Mouse (Mus musculus): Measurements from ENCODE around the gene Commd8. TPM values are rescaled to one million over a fixed set of nuclear protein-coding genes. Genes with fewer than 3 reads are reported as not detected.

Commd8 gene
- polyA plus RNA-seq, 2 experiments: 59.3 to 152 TPM

DNA sequence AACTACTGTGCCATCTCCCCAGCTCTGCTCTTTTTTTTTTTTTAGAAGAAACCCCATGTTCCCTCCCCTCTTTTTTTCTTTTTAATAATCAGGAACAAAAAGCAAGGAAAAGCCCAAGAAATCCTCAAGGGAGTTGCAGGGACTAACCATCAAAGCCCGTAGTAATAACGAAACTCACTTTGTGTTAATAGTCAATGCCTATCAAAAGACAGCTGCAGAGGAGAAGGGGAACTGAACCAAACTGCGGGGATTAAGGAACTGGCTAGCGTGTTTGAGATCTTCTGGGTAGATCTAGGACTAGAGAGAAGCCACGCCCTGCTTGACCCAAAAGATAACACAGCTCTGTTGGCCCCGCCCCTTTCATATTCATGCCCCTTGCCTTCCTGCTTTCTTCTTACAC is 15.9 kb upstream of the Commd8 start:
- H3K36me3 ChIP-seq (ENCODE audit: control insufficient read depth, insufficient read depth, low read length): no peaks in the 10 kb centered on the region
- no peaks in the 10 kb centered on the region for H3K4me1 ChIP-seq (ENCODE audit: control insufficient read depth, insufficient read depth, low read length)
- ATAC-seq (ENCODE audit: low FRiP score, low read depth) (no peak), DNase-seq (ENCODE audit: low spot score) (no peak)
- H3K4me2 ChIP-seq (replicated peaks; ENCODE audit: low read depth, low read length, severe bottlenecking): no peak overlapping the region
- no peak overlapping the region for H3K9ac ChIP-seq (ENCODE audit: low read depth, low read length, severe bottlenecking)
- no peaks in the 10 kb centered on the region for H3K27me3 ChIP-seq (ENCODE audit: control insufficient read depth, insufficient read depth, low read length)
- no peak overlapping the region for H3K4me3 ChIP-seq (replicated peaks; ENCODE audit: low read length)
- TF ChIP-seq POLR2A (IDR thresholded peaks at IDR 0.05; ENCODE audit: borderline replicate concordance, extremely low read depth, insufficient read depth, insufficient read length): no peak
- H3K9me3 ChIP-seq (ENCODE audit: control insufficient read depth, low read length): no peaks in the 10 kb centered on the region
- H3K27ac ChIP-seq (replicated peaks; ENCODE audit: low read depth, low read length): no peak overlapping the region
- 80% methylated on average over 6 of the region's 6 CpGs for WGBS

DNA sequence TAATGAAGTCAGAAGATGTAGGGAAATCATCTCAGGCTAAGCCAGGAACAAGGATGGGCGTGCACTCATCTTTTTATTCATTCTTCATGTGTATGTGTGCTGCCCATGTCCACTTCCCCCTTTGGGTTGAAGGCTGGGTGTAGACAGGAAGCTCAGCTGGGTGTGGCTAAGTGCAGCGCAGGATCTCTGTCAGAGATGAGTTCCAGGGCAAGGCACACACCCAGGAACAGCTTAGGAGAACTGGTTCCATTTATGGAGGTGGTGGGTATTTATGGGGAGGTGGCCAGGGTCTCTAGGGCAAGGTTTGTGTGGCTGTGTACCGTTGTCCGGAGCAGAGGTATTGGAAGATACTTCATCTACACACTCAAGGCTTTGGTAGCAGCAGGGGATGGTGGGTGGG is 14.8 kb upstream of the Commd8 start:
- H3K9ac ChIP-seq (ENCODE audit: low read depth, low read length, severe bottlenecking): no peak overlapping the region
- no peak for ATAC-seq (ENCODE audit: low FRiP score, low read depth)

DNA sequence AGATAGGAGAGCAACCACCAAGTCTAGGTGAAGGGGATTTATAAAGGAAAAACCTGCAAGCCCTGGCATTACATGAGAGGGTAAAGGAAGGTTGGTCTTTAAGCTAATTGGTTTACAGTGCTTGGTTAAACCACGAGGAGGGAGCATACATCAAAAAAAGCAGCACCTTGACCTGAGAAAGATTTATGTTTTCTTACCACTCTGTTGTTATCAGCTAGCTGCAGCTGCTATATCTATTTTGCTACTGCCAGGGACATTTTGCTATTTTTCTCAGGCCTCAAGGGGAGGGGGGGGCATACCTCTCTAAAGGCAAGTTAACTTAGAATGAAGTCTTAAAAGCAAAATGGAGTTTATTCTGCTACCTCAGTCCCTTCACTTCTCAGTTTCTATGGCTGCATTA is 13.2 kb upstream of the Commd8 start:
- no peak overlapping the region for H3K27ac ChIP-seq (replicated peaks; ENCODE audit: low read depth, low read length)
- H3K9me3 ChIP-seq (ENCODE audit: control insufficient read depth, low read length): no peaks in the 10 kb centered on the region
- no peak for TF ChIP-seq POLR2A (IDR thresholded peaks at IDR 0.05; ENCODE audit: borderline replicate concordance, extremely low read depth, insufficient read depth, insufficient read length)
- no peak overlapping the region for H3K4me3 ChIP-seq (replicated peaks; ENCODE audit: low read length)
- no peaks in the 10 kb centered on the region for H3K27me3 ChIP-seq (ENCODE audit: control insufficient read depth, insufficient read depth, low read length)
- no peaks in the 10 kb centered on the region for H3K36me3 ChIP-seq (ENCODE audit: control insufficient read depth, insufficient read depth, low read length)
- H3K9ac ChIP-seq (ENCODE audit: low read depth, low read length, severe bottlenecking): no peak overlapping the region
- no peak for ATAC-seq (ENCODE audit: low FRiP score, low read depth)
- H3K4me2 ChIP-seq (replicated peaks; ENCODE audit: low read depth, low read length, severe bottlenecking): no peak overlapping the region
- DNase-seq (ENCODE audit: low spot score): no peak
- H3K4me1 ChIP-seq (ENCODE audit: control insufficient read depth, insufficient read depth, low read length): no peaks in the 10 kb centered on the region
- 18% methylated on average over 1 of the region's 1 CpGs for WGBS

More for the DNA sequence above, 14.8 kb upstream of the Commd8 start:
- H3K4me1 ChIP-seq (ENCODE audit: control insufficient read depth, insufficient read depth, low read length): no peaks in the 10 kb centered on the region
- no peak overlapping the region for H3K27ac ChIP-seq (replicated peaks; ENCODE audit: low read depth, low read length)
- H3K27me3 ChIP-seq (ENCODE audit: control insufficient read depth, insufficient read depth, low read length): no peaks in the 10 kb centered on the region
- no peaks in the 10 kb centered on the region for H3K9me3 ChIP-seq (ENCODE audit: control insufficient read depth, low read length)
- WGBS: 85% methylated on average over 4 of the region's 4 CpGs
- no peak overlapping the region for H3K4me3 ChIP-seq (replicated peaks; ENCODE audit: low read length)
- H3K4me2 ChIP-seq (replicated peaks; ENCODE audit: low read depth, low read length, severe bottlenecking): no peak overlapping the region
- no peak for DNase-seq (ENCODE audit: low spot score)
- no peak for TF ChIP-seq POLR2A (IDR thresholded peaks at IDR 0.05; ENCODE audit: borderline replicate concordance, extremely low read depth, insufficient read depth, insufficient read length)
- H3K36me3 ChIP-seq (ENCODE audit: control insufficient read depth, insufficient read depth, low read length): no peaks in the 10 kb centered on the region

DNA sequence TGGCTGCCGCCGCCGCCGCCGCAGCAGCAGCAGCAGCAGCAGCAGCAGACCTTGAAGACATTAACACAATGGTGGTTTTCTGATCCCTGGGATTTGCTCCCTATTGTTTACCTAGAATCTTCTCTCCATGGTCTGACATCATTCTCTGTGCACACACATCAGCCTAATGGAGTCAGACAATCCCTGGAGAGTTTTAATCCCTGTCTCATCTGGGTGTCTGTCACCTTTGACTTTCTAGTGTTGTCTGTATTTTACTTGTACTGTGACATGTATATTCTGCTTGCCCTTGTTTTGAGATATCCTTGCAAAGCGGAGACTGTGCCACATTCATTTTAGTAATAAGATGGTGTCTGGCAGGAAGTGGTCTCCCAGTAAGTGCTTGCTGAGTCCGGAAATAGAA is 7.5 kb upstream of the Commd8 start:
- H3K27me3 ChIP-seq (ENCODE audit: control insufficient read depth, insufficient read depth, low read length): no peaks in the 10 kb centered on the region
- no peak for ATAC-seq (ENCODE audit: low FRiP score, low read depth)
- TF ChIP-seq POLR2A (IDR thresholded peaks at IDR 0.05; ENCODE audit: borderline replicate concordance, extremely low read depth, insufficient read depth, insufficient read length): no peak
- no peak for DNase-seq (ENCODE audit: low spot score)
- no peaks in the 10 kb centered on the region for H3K9me3 ChIP-seq (ENCODE audit: control insufficient read depth, low read length)
- 37% methylated on average over 7 of the region's 7 CpGs for WGBS
- no peak overlapping the region for H3K27ac ChIP-seq (replicated peaks; ENCODE audit: low read depth, low read length)
- H3K4me3 ChIP-seq (replicated peaks; ENCODE audit: low read length): no peak overlapping the region
- no peaks in the 10 kb centered on the region for H3K4me1 ChIP-seq (ENCODE audit: control insufficient read depth, insufficient read depth, low read length)
- H3K9ac ChIP-seq (ENCODE audit: low read depth, low read length, severe bottlenecking): no peak overlapping the region
- no peak overlapping the region for H3K4me2 ChIP-seq (replicated peaks; ENCODE audit: low read depth, low read length, severe bottlenecking)
- no peaks in the 10 kb centered on the region for H3K36me3 ChIP-seq (ENCODE audit: control insufficient read depth, insufficient read depth, low read length)

DNA sequence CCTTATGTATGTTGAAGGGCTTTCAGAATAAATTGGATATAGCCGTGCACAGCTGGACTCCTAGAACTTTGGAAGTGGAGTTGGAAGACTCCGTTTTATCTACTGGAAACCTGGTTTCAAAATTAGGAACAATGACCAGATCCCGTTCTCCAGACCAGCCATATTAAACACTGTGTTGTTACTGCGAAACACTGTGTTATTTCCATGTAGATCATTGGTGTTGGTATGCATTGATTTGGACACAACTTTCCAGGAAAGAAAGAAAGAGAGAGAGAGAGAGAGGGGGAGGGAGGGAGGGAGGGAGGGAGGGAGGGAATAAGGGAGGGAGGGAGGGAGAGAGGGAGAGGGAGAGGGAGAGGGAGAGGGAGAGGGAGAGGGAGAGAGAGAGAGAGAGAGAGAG is 7.1 kb upstream of the Commd8 start:
- no peaks in the 10 kb centered on the region for H3K27me3 ChIP-seq (ENCODE audit: control insufficient read depth, insufficient read depth, low read length)
- H3K9me3 ChIP-seq (ENCODE audit: control insufficient read depth, low read length): no peaks in the 10 kb centered on the region
- DNase-seq (ENCODE audit: low spot score) (no peak), ATAC-seq (ENCODE audit: low FRiP score, low read depth) (no peak)
- no peaks in the 10 kb centered on the region for H3K4me1 ChIP-seq (ENCODE audit: control insufficient read depth, insufficient read depth, low read length)
- H3K4me2 ChIP-seq (replicated peaks; ENCODE audit: low read depth, low read length, severe bottlenecking): no peak overlapping the region
- no peaks in the 10 kb centered on the region for H3K36me3 ChIP-seq (ENCODE audit: control insufficient read depth, insufficient read depth, low read length)
- no peak overlapping the region for H3K4me3 ChIP-seq (replicated peaks; ENCODE audit: low read length)
- H3K9ac ChIP-seq (ENCODE audit: low read depth, low read length, severe bottlenecking): no peak overlapping the region
- TF ChIP-seq POLR2A (IDR thresholded peaks at IDR 0.05; ENCODE audit: borderline replicate concordance, extremely low read depth, insufficient read depth, insufficient read length): no peak
- 69% methylated on average over 4 of the region's 4 CpGs for WGBS
- H3K27ac ChIP-seq (replicated peaks; ENCODE audit: low read depth, low read length): no peak overlapping the region

DNA sequence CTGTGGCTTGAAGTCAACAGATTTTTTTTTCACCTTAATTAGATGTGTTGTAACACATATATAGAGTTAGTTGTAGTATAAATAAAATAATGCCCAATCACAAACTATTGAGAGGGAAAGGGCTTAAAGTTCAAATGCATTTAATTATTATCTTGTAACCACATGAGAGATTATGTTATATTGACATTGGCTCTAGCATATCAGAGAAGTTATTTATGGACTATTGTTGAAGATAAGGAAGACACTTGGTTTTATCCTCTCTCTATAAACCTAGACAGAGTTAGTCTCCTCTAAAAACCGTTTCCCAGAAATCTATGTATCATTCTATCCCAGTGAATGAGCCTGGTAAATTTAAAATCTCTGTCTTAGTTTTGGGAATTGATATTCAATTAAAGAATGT is 5.5 kb upstream of the Commd8 start:
- no peak for ATAC-seq (ENCODE audit: low FRiP score, low read depth)
- no peak for DNase-seq (ENCODE audit: low spot score)
- H3K4me1 ChIP-seq (ENCODE audit: control insufficient read depth, insufficient read depth, low read length): no peaks in the 10 kb centered on the region
- WGBS: 63% methylated on average over 1 of the region's 1 CpGs
- no peaks in the 10 kb centered on the region for H3K9me3 ChIP-seq (ENCODE audit: control insufficient read depth, low read length)
- TF ChIP-seq POLR2A (IDR thresholded peaks at IDR 0.05; ENCODE audit: borderline replicate concordance, extremely low read depth, insufficient read depth, insufficient read length): no peak
- no peak overlapping the region for H3K9ac ChIP-seq (ENCODE audit: low read depth, low read length, severe bottlenecking)
- H3K27me3 ChIP-seq (ENCODE audit: control insufficient read depth, insufficient read depth, low read length): no peaks in the 10 kb centered on the region
- H3K4me3 ChIP-seq (replicated peaks; ENCODE audit: low read length): no peak overlapping the region
- no peaks in the 10 kb centered on the region for H3K36me3 ChIP-seq (ENCODE audit: control insufficient read depth, insufficient read depth, low read length)
- H3K27ac ChIP-seq (replicated peaks; ENCODE audit: low read depth, low read length): no peak overlapping the region
- H3K4me2 ChIP-seq (replicated peaks; ENCODE audit: low read depth, low read length, severe bottlenecking): no peak overlapping the region

Data from limb, embryonic 14.5 days (tissue).